Mouse (Mus musculus) kidney, adult 2 months (tissue): ENCODE measurements at regions not wholly inside any gene's neighbourhood (a gene's known extent, or its start where the extent isn't known, plus 50 kb on each side); places are given as distances from the start of the nearest gene placed in this dataset.

ENCODE experiments used
- DNase-seq: peaks from one replicate; pipeline ENCODE4 v3.0.0; 2021
- H3K27ac ChIP-seq: fragments of 200-500 bp; 2 replicates; pipeline ENCODE4 v1.5.1; 2012; ENCODE audit warnings: low read depth, low read length, control low read depth, inconsistent platforms; ENCODE audit not compliant: insufficient read depth
- H3K27me3 ChIP-seq: fragments of 200-500 bp; replicated peaks from 2 replicates; pipeline ENCODE4 v1.6.1; 2012; ENCODE audit warnings: mild to moderate bottlenecking, moderate library complexity, low read length, inconsistent platforms; ENCODE audit not compliant: control insufficient read depth, insufficient read depth
- H3K36me3 ChIP-seq: fragments of 200-500 bp; 2 replicates; pipeline ENCODE4 v1.6.1; 2012; ENCODE audit warnings: mild to moderate bottlenecking, moderate library complexity, low read length, inconsistent platforms; ENCODE audit not compliant: control insufficient read depth, insufficient read depth
- H3K4me1 ChIP-seq: fragments of 200-500 bp; 2 replicates; pipeline ENCODE4 v1.6.1; 2011; ENCODE audit warnings: low read length; ENCODE audit not compliant: control insufficient read depth, insufficient read depth
- H3K4me3 ChIP-seq: fragments of 200-500 bp; 2 replicates; pipeline ENCODE4 v1.5.1; 2011; ENCODE audit warnings: mild to moderate bottlenecking, low read depth, low read length, control low read depth; ENCODE audit not compliant: insufficient read depth
- CTCF ChIP-seq: fragments of 200-500 bp; conservative IDR thresholded peaks from 2 replicates; pipeline ENCODE4 v1.5.1; 2011; ENCODE audit warnings: low read depth, mild to moderate bottlenecking, control low read depth, low read length, moderate library complexity, mixed read lengths; ENCODE audit not compliant: insufficient read depth, insufficient read length
- POLR2A ChIP-seq: fragments of 200-500 bp; IDR thresholded peaks from one replicate; pipeline ENCODE4 v1.6.1; 2011; ENCODE audit warnings: low read depth, low read length, control low read depth
- WGBS: fragments of 180-500 bp; shearing (Covaris S2); methylation state at CpG from one replicate; pipeline ENCODE4 v1.1.7; 2018; 5-methylcytosine and 5-hydroxymethylcytosine counted together

DNA sequence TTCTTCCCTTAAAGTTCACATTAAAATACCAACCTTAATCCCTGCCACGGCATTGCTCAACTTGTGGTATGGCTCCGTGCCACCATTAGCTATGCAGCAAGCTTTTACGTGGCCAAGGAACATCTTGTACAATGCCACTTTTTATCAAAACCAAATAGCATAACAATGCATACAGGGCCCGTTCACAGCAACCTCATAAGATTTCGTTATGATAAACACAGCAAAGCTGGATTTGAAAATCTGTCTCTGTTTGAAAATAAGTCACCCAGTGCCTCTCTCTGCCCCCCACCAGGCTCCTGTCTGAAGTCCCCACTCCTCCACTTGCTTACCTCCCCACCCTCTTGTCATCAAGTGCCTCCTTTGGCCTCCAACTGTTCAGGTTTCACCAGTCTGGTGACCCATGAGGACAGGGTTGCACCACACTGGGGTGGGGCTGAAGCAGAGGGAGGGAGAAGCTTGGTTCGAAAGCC lies 93.5 kb downstream of the Ehf start:
- peaks cover 2% of the 10 kb centered on the region; the same call in 1 of the 2 replicates for H3K4me1 ChIP-seq
- H3K27me3 ChIP-seq = no peaks in the 10 kb centered on the region; the same call in 1 of the 2 replicates
- no peak overlapping the region for H3K27ac ChIP-seq
- H3K36me3 ChIP-seq = no peaks in the 10 kb centered on the region
- 68% methylated on average over 6 of the region's 6 CpGs for WGBS
- TF ChIP-seq POLR2A = no peak
- TF ChIP-seq CTCF = no peak
- H3K4me3 ChIP-seq = no peak overlapping the region
- DNase-seq = no peak

DNA sequence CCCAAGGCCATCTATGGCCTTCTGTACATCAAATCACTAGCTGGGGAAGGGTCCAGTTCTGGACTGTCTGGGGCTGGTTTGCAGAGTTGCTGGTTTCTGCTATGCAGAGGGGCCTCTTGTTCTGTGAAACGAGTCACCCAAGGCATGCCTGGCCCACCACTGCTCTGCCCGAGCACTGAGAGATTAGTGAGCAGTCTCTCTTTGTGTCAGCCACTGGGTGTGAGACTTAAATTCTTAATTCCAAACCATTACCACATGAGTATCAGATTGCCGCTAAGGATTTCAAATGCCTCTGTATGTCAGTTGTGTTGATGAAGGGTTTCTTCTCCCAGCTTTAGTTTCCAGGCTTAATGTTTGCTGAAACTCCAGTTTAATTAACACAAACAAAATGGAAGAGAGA lies 91.9 kb downstream of the Ehf start:
- no peak overlapping the region for H3K4me3 ChIP-seq
- H3K36me3 ChIP-seq = no peaks in the 10 kb centered on the region
- no peaks in the 10 kb centered on the region; the same call in 1 of the 2 replicates for H3K27me3 ChIP-seq
- H3K27ac ChIP-seq = no peak overlapping the region
- 71% methylated on average over 3 of the region's 3 CpGs for WGBS
- no peak for DNase-seq
- peaks cover 7% of the 10 kb centered on the region; the same call in 1 of the 2 replicates for H3K4me1 ChIP-seq
- no peak for TF ChIP-seq CTCF
- TF ChIP-seq POLR2A = no peak
